Mouse (Mus musculus) layer of hippocampus, adult 9-11 months (tissue): ENCODE data around the gene Grifin.

Experiments used
- DNase-seq: peaks from one replicate; pipeline ENCODE4 v3.0.0; 2022

The Grifin gene

GRCm38 (mm10) chr5:140542811-140543575 lies 21.9 kb downstream of the Grifin start:
- peak; percentile 70 for DNase-seq

GRCm38 (mm10) chr5:140540106-140540505 lies 24.8 kb downstream of the Grifin start:
- DNase-seq: peak; percentile 31

GRCm38 (mm10) chr5:140538111-140538683 lies 26.7 kb downstream of the Grifin start:
- no peak for DNase-seq

- no peak for DNase-seq
Observed at GRCm38 (mm10) chr5:140526754-140527153, 38.1 kb downstream of the Grifin start.

GRCm38 (mm10) chr5:140521196-140521595 lies 43.7 kb downstream of the Grifin start:
- DNase-seq: no peak

- no peak for DNase-seq
Observed at GRCm38 (mm10) chr5:140517921-140518230, 47.0 kb downstream of the Grifin start.

- DNase-seq: no peak
Observed at GRCm38 (mm10) chr5:140517159-140517920, 47.5 kb downstream of the Grifin start.

- DNase-seq: no peak
Observed at GRCm38 (mm10) chr5:140514799-140515486, 49.9 kb downstream of the Grifin start.

GRCm38 (mm10) chr5:140513921-140514320 lies 51.0 kb downstream of the Grifin start:
- peak; percentile 47 for DNase-seq
